Mouse (Mus musculus): ENCODE results near the gene H1foo.

- TF ChIP-seq CTCF (IDR thresholded peaks at IDR 0.05; ENCODE audit: extremely low read depth, insufficient read depth, insufficient read length, insufficient replicate concordance), result no peak
- TF ChIP-seq POLR2A (IDR thresholded peaks at IDR 0.05; ENCODE audit: low read depth, low read length), result no peak
Measured at GRCm38 (mm10) chr6:115958445-115958844, 13.7 kb downstream of the H1foo start.

Measured in spleen, adult 2 months (tissue).